Mouse (Mus musculus) embryonic fibroblast, embryonic 13.5 days (primary cell): ENCODE data around the gene Ugt1a6b.

Experiments used
- CTCF ChIP-seq: IDR thresholded peaks from 2 replicates; pipeline ENCODE4 v1.5.1; 2011; ENCODE audit warnings: mild to moderate bottlenecking, control low read depth, low read length, moderate library complexity, borderline replicate concordance; ENCODE audit not compliant: insufficient read depth
- POLR2A ChIP-seq: IDR thresholded peaks from 2 replicates; pipeline ENCODE4 v1.6.1; 2011; ENCODE audit warnings: low read depth, mild to moderate bottlenecking, control low read depth, low read length, moderate library complexity

GRCm38 (mm10) chr1:88268070-88268469 is 165.0 kb downstream of the Ugt1a6b start:
- TF ChIP-seq POLR2A: no peak
- TF ChIP-seq CTCF: no peak
